Mouse (Mus musculus): Measurements from ENCODE around the gene Pxmp2.

Gene Pxmp2

DNA sequence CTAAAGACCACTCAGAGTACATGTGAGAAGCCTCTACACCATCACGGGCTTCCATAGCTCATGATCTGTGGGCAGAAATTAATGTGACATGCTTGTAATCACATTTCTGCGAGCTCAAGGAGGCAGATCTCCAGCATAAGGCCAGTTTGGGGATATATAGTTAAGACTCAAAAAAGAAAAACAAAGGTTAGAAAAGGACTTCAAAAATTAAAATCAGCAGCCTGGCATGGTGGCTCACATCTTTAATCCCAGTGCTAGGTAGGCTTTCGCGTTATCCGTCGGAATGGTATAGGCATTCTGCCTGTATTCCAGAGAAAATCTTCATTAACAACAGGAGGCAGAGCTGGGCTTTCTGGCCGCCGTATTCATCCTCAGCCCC is 55.6 kb downstream of the Pxmp2 start:
- DNase-seq = no peak

DNA sequence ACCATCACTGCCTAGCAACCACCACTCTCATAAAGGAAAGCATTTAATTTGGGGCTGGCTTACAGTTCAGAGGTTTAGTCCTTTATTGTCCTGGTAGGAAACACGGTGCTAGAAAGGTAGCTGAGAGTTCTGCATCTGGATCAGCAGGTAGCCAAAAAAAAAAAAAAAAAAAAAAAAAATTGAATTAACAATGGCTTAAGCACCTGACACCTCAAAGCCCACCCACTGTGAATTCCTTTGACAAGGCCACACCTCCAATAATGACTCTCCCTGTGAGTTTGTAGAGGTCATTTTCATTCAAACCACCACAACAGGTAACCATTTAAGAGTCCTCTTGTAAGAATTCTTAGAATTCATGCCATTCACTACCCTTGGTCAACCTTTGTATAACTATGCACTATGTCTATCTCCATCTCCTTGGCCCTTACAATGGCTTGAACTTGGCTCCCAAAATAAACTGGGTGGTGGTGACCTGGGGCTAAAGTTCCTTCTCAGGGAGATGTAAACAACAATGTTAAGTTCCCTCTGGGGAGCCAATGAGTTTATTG is 58.6 kb downstream of the Pxmp2 start:
- no peak for DNase-seq

DNA sequence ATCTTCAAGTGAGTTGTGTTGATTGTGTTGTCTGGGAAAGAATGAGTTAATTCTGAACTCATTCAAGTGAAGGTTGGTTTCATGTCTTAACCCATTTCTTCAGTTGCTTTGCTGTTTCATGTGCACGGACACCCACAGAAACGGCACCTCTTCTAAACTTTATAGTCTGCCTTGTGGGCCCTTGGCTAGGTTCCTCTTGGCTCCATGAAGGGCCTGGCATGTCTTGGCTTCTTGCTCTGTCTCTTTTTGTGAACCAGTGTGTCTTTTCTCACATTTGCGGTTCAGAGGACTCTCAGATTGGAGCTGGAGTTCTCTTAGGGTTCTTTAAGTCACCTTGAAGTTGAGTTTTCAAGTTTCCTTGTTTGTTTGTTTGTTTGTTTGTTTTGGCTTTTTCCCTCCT is 60.9 kb downstream of the Pxmp2 start:
- no peak for DNase-seq

Data from thymus, postnatal 14 days (tissue).